Mouse (Mus musculus): Measurements from ENCODE around the gene Trappc11. TPM values are rescaled to one million over a fixed set of nuclear protein-coding genes. Genes with fewer than 3 reads are reported as not detected.

Trappc11 gene
- total and polyA plus RNA-seq, 2 experiments from 2014 or later: 25.3 to 40.4 TPM

DNA sequence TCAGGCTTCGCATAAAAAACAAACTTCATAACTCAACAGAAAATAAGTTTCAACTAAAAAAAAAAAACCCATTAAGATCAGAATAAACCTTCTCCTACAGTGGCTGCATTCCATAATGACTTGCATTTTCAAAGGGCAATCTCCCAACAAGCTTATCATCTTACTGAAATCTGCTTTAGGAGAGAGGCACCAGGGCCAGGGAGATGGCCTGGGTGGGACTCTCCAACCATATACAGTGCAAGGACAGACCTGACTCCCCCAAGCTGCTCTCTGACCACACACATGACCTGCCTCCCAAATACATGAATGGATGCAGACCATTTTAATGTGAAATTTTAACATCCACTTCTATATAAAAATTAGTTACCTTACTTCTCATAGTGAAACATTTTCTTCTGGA is 5.2 kb downstream of the Trappc11 start:
- peaks cover 10% of the 10 kb centered on the region; the same call in 1 of the 2 replicates for H3K4me1 ChIP-seq (ENCODE audit: insufficient read depth, low read length)
- H3K9me3 ChIP-seq (ENCODE audit: low read length): no peaks in the 10 kb centered on the region
- H3K27ac ChIP-seq: no peak overlapping the region
- no peak for TF ChIP-seq CTCF (IDR thresholded peaks at IDR 0.05; ENCODE audit: low read depth)
- DNase-seq (ENCODE audit: low spot score) (no peak), ATAC-seq (no peak)
- WGBS: 96% methylated on average over 1 of the region's 1 CpGs
- H3K36me3 ChIP-seq (ENCODE audit: insufficient read depth, low read length): peaks cover 40% of the 10 kb centered on the region
- no peaks in the 10 kb centered on the region for H3K27me3 ChIP-seq (ENCODE audit: insufficient read depth, low read length)
- H3K4me3 ChIP-seq (ENCODE audit: low read length): no peak overlapping the region
- H3K9ac ChIP-seq (replicated peaks; ENCODE audit: low read length): no peak overlapping the region
- no peak overlapping the region for H3K4me2 ChIP-seq (ENCODE audit: low read depth, low read length)

DNA sequence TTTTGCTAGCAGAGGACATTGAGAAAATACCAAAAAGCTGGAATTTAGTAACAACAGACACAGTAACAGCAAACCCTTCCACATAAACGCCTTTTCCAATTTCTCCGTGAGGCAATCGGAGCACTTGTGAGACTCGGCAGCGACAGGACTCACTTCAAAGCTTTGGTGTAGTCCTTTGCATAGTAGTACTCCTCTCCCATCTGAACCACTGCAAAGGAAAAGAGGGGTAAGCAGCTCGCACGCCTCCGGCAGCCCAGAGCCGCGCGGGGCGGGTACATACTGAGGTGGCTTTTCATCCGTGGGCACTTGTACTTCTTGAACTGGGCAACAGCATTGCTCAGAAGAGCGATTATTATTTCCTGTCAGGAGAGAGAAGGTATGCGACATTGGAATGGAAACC is 19.7 kb downstream of the Trappc11 start:
- no peak for TF ChIP-seq CTCF (IDR thresholded peaks at IDR 0.05; ENCODE audit: low read depth)
- Histone ChIP-seq H3K9ac (replicated peaks; ENCODE audit: low read length) (no peak overlapping the region), H3K9me3 (ENCODE audit: low read length) (no peaks in the 10 kb centered on the region), H3K4me2 (ENCODE audit: low read depth, low read length) (no peak overlapping the region), H3K4me1 (ENCODE audit: insufficient read depth, low read length) (no peaks in the 10 kb centered on the region), H3K36me3 (ENCODE audit: insufficient read depth, low read length) (peaks cover 54% of the 10 kb centered on the region), H3K27ac (no peak overlapping the region), H3K4me3 (ENCODE audit: low read length) (no peak overlapping the region), H3K27me3 (ENCODE audit: insufficient read depth, low read length) (no peaks in the 10 kb centered on the region)
- WGBS: 96% methylated on average over 15 of the region's 15 CpGs
- ATAC-seq (no peak), DNase-seq (ENCODE audit: low spot score) (no peak)

DNA sequence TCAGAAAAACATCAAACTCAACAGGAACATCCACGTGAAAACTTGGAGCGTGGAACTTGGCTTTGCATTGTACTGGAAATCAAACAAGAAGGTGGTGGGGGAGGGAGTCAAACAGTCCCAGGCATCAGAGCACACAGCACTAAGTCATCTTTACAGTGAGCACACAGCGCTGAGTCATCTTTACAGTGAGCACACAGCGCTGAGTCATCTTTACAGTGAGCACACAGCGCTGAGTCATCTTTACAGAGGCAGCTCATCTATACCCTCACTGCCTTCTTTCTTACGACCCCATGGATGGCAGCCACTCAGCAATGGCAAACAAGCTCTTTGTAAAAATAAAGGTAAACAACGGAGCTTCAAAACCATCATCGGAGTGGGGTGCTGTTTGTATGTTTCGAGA is 22.3 kb downstream of the Trappc11 start:
- Histone ChIP-seq H3K4me1 (ENCODE audit: insufficient read depth, low read length) (no peaks in the 10 kb centered on the region), H3K27ac (no peak overlapping the region), H3K9ac (replicated peaks; ENCODE audit: low read length) (no peak overlapping the region), H3K27me3 (ENCODE audit: insufficient read depth, low read length) (no peaks in the 10 kb centered on the region), H3K9me3 (ENCODE audit: low read length) (no peaks in the 10 kb centered on the region), H3K4me3 (ENCODE audit: low read length) (no peak overlapping the region), H3K36me3 (ENCODE audit: insufficient read depth, low read length) (peaks cover 54% of the 10 kb centered on the region), H3K4me2 (ENCODE audit: low read depth, low read length) (no peak overlapping the region)
- DNase-seq (ENCODE audit: low spot score) (no peak), ATAC-seq (no peak)
- 92% methylated on average over 9 of the region's 9 CpGs for WGBS
- no peak for TF ChIP-seq CTCF (IDR thresholded peaks at IDR 0.05; ENCODE audit: low read depth)

DNA sequence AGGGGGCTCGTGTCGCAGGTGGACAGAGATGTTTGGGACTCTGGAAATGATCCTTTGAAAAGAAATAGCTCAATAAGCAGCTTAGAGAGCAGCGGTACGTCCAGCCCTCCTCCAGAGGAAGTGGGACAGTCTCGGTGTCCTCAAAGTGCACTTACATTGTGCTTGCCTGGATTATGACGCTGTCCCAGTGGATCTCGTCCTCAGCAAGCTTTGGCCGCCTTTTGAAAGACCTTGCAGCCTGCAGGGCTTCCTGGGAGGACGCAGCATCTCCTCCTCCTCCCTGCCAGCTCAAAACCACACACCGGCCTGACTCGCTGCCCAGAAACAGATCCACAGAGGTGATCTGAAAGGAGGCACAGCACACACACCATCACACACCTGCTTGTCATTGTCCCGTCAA is 27.8 kb downstream of the Trappc11 start:
- Histone ChIP-seq H3K4me2 (ENCODE audit: low read depth, low read length) (no peak overlapping the region), H3K4me3 (ENCODE audit: low read length) (no peak overlapping the region), H3K27me3 (ENCODE audit: insufficient read depth, low read length) (no peaks in the 10 kb centered on the region), H3K9ac (replicated peaks; ENCODE audit: low read length) (no peak overlapping the region), H3K4me1 (ENCODE audit: insufficient read depth, low read length) (no peaks in the 10 kb centered on the region), H3K27ac (no peak overlapping the region), H3K36me3 (ENCODE audit: insufficient read depth, low read length) (peaks cover 66% of the 10 kb centered on the region), H3K9me3 (ENCODE audit: low read length) (no peaks in the 10 kb centered on the region)
- WGBS: 91% methylated on average over 12 of the region's 12 CpGs
- no peak for TF ChIP-seq CTCF (IDR thresholded peaks at IDR 0.05; ENCODE audit: low read depth)
- ATAC-seq (no peak), DNase-seq (ENCODE audit: low spot score) (no peak)

DNA sequence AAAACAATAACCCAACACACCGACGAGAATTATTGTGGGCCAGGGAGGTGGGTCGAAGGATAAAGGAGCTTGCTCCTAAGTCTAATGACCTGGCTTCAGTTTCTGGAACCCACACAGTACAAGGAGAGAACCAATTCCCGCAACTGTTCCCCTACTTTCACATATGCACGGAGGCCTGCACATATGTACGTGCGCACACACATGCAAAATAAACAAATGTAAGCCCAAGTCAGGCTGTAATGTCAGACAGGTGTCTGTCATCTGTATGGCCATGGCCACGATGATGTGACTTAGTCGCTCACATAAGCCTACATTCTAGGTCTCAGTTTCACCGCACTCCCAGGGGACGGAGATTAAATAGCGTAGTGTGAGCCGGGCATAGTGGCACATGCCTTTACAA is 30.7 kb downstream of the Trappc11 start:
- no peak overlapping the region for H3K4me3 ChIP-seq (ENCODE audit: low read length)
- peaks cover 72% of the 10 kb centered on the region for H3K36me3 ChIP-seq (ENCODE audit: insufficient read depth, low read length)
- no peaks in the 10 kb centered on the region for H3K9me3 ChIP-seq (ENCODE audit: low read length)
- DNase-seq (ENCODE audit: low spot score) (no peak), ATAC-seq (no peak)
- no peaks in the 10 kb centered on the region for H3K27me3 ChIP-seq (ENCODE audit: insufficient read depth, low read length)
- no peak overlapping the region for H3K4me2 ChIP-seq (ENCODE audit: low read depth, low read length)
- no peak for TF ChIP-seq CTCF (IDR thresholded peaks at IDR 0.05; ENCODE audit: low read depth)
- no peaks in the 10 kb centered on the region for H3K4me1 ChIP-seq (ENCODE audit: insufficient read depth, low read length)
- H3K9ac ChIP-seq (replicated peaks; ENCODE audit: low read length): no peak overlapping the region
- 96% methylated on average over 13 of the region's 13 CpGs for whole genome bisulfite sequencing
- no peak overlapping the region for H3K27ac ChIP-seq

DNA sequence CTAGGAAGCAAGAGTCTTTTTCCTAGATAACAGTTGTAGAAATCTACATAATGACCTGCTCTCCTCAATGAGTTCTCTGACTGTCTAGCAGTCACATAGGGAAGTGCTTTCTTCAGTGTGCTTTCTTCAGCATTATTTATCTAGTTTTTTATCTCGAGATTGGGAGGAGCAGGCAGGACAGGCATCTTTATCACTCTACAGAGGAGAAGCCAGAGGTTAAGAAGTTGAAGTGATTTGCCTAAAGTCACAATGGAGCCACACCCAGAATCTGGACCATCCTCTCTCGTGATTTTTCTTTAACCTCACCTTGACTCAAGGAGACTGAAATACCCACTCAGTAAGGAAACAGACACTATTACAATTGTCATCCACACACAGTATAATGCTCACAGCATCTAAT is 31.3 kb downstream of the Trappc11 start:
- ATAC-seq (no peak), DNase-seq (ENCODE audit: low spot score) (no peak)
- Histone ChIP-seq H3K27me3 (ENCODE audit: insufficient read depth, low read length) (no peaks in the 10 kb centered on the region), H3K9ac (replicated peaks; ENCODE audit: low read length) (no peak overlapping the region), H3K4me1 (ENCODE audit: insufficient read depth, low read length) (no peaks in the 10 kb centered on the region), H3K9me3 (ENCODE audit: low read length) (no peaks in the 10 kb centered on the region), H3K36me3 (ENCODE audit: insufficient read depth, low read length) (peaks cover 72% of the 10 kb centered on the region), H3K4me3 (ENCODE audit: low read length) (no peak overlapping the region), H3K27ac (no peak overlapping the region), H3K4me2 (ENCODE audit: low read depth, low read length) (no peak overlapping the region)
- no peak for TF ChIP-seq CTCF (IDR thresholded peaks at IDR 0.05; ENCODE audit: low read depth)
- 93% methylated on average over 2 of the region's 2 CpGs for WGBS

DNA sequence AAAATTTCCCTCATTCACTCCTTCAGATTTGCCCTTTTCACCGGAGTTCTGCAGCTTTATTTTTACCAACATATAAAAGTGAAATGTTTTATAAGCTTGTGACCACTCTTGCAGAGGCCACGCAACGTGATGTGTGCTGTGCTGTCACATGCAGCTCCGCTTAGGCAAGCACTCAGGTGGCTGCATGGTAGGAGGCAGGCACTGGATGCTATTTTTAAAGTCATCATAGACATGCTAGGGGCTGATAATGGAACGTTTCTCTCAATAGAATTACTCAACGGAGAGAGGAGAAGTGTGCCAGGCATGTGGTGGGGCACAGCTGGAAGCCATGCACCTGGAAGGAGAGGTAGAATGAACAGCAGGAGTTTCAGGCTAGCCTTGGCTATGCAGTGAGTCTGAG is 37.8 kb downstream of the Trappc11 start:
- 87% methylated on average over 6 of the region's 6 CpGs for WGBS
- no peak for ATAC-seq
- Histone ChIP-seq H3K27me3 (ENCODE audit: insufficient read depth, low read length) (no peaks in the 10 kb centered on the region), H3K4me2 (ENCODE audit: low read depth, low read length) (no peak overlapping the region), H3K36me3 (ENCODE audit: insufficient read depth, low read length) (peaks cover 67% of the 10 kb centered on the region), H3K4me3 (ENCODE audit: low read length) (no peak overlapping the region), H3K4me1 (ENCODE audit: insufficient read depth, low read length) (no peaks in the 10 kb centered on the region), H3K9ac (replicated peaks; ENCODE audit: low read length) (no peak overlapping the region), H3K27ac (no peak overlapping the region), H3K9me3 (ENCODE audit: low read length) (no peaks in the 10 kb centered on the region)
- no peak for DNase-seq (ENCODE audit: low spot score)
- TF ChIP-seq CTCF (IDR thresholded peaks at IDR 0.05; ENCODE audit: low read depth): no peak

All from hindbrain, postnatal 0 days (tissue).